Mouse (Mus musculus) embryonic facial prominence, embryonic 11.5 days (tissue): ENCODE measurements at regions not wholly inside any gene's neighbourhood (a gene's known extent, or its start where the extent isn't known, plus 50 kb on each side); places are given as distances from the start of the nearest gene placed in this dataset.

Experiments used
- ATAC-seq: fragments of 200-750 bp; cut with Nextera tagmentation; replicated peaks from 2 replicates; pipeline ENCODE4 v1.8.0; 2017; ENCODE audit warnings: low read depth; ENCODE audit not compliant: insufficient number of reproducible peaks, low FRiP score, low TSS enrichment
- DNase-seq: peaks from one replicate; pipeline ENCODE4 v3.0.0-alpha.2; 2015; ENCODE audit warnings: low spot score
- H3K27ac ChIP-seq: fragments of 300-500 bp; sonication (generic); replicated peaks from 2 replicates; pipeline ENCODE4 v1.5.1; 2014; ENCODE audit warnings: mild to moderate bottlenecking, low read depth, low read length, control low read depth
- H3K27me3 ChIP-seq: fragments of 300-500 bp; sonication (generic); 2 replicates; pipeline ENCODE4 v1.6.1; 2014; ENCODE audit warnings: mild to moderate bottlenecking, low read length, moderate library complexity, mixed read lengths; ENCODE audit not compliant: control insufficient read depth, insufficient read depth
- H3K36me3 ChIP-seq: fragments of 300-500 bp; sonication (generic); replicated peaks from 2 replicates; pipeline ENCODE4 v1.6.1; 2014; ENCODE audit warnings: low read depth, mild to moderate bottlenecking, low read length, moderate library complexity, mixed read lengths; ENCODE audit not compliant: control insufficient read depth, insufficient read depth
- H3K4me1 ChIP-seq: fragments of 300-500 bp; sonication (generic); 2 replicates; pipeline ENCODE4 v1.6.1; 2014; ENCODE audit warnings: low read length, mixed read lengths; ENCODE audit not compliant: control insufficient read depth, insufficient read depth
- H3K4me2 ChIP-seq: fragments of 300-500 bp; sonication (generic); 2 replicates; pipeline ENCODE4 v1.6.1; 2014; ENCODE audit warnings: low read depth, mild to moderate bottlenecking, control low read depth, low read length, moderate library complexity
- H3K4me3 ChIP-seq: fragments of 300-500 bp; sonication (generic); 2 replicates; pipeline ENCODE4 v1.5.1; 2014; ENCODE audit warnings: low read depth, low read length, control low read depth
- H3K9ac ChIP-seq: fragments of 300-500 bp; sonication (generic); replicated peaks from 2 replicates; pipeline ENCODE4 v1.6.1; 2014; ENCODE audit warnings: mild to moderate bottlenecking, control low read depth, low read length
- H3K9me3 ChIP-seq: fragments of 300-500 bp; sonication (generic); replicated peaks from 2 replicates; pipeline ENCODE4 v1.6.1; 2016; ENCODE audit warnings: mild to moderate bottlenecking, low read length, inconsistent platforms, mixed read lengths; ENCODE audit not compliant: control insufficient read depth
- WGBS: fragments of 180-500 bp; shearing (Covaris S2); extraction: QIAGEN DNeasy Blood & Tissue Kit; methylation state at CpG from one replicate; pipeline ENCODE4 v1.1.7; 2014; 5-methylcytosine and 5-hydroxymethylcytosine counted together

- no peak overlapping the region for H3K4me3 ChIP-seq
- ATAC-seq, result no peak
- H3K9me3 ChIP-seq, result no peaks in the 10 kb centered on the region
- 84% methylated on average over 4 of the region's 4 CpGs for WGBS
- DNase-seq, result no peak
- no peaks in the 10 kb centered on the region for H3K27me3 ChIP-seq
- H3K9ac ChIP-seq, result no peak overlapping the region
- no peak overlapping the region for H3K27ac ChIP-seq
- no peak overlapping the region for H3K4me2 ChIP-seq
- no peaks in the 10 kb centered on the region for H3K36me3 ChIP-seq
- no peaks in the 10 kb centered on the region for H3K4me1 ChIP-seq
These were observed 979.4 kb upstream of the Lcorl start for GRCm38 (mm10) chr5:46836810-46837209.

DNA sequence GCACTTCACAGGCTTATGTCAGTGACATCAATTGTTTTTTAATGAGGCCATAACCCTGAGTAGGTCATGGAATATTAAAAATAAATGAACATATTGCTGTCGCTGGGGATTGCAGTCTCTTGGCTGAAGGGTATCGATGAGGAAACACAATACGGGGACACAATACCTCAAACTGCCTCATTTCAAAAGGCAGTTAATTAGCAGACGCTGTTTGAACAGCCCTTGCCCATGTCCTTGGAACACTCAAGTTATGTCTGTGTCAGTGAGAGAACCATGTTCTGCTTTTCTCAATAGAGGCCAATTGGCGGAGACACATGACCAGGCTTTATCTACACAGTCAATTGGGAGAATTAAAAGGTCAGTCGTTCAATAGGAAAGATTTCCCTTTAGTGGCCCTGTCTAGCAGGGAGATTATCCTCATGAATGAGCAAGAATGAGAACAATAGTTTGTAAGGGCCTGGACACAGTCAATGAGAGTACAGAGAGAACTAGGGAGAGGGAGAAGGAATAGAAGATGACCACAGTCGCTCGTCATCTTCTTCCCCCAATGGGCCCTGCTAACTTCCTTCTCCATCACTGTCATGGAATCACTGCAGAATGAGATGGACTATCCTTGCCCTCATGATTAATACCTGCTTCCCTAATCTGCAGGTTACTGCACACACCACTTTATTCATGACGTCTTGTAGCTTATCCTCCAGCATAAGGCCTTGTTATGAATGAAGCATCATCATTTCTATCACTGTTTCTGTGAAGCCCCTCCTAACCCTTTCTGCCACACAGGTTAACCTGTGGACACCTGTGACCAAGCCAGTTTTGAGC lies 973.6 kb upstream of the Lcorl start:
- Histone ChIP-seq H3K9ac (no peak overlapping the region), H3K9me3 (no peaks in the 10 kb centered on the region), H3K4me3 (no peak overlapping the region), H3K27me3 (no peaks in the 10 kb centered on the region), H3K27ac (no peak overlapping the region), H3K4me2 (no peak overlapping the region), H3K36me3 (no peaks in the 10 kb centered on the region), H3K4me1 (no peaks in the 10 kb centered on the region)
- DNase-seq, result peak; percentile 3
- 68% methylated on average over 9 of the region's 9 CpGs for WGBS
- ATAC-seq, result peak; percentile 93

DNA sequence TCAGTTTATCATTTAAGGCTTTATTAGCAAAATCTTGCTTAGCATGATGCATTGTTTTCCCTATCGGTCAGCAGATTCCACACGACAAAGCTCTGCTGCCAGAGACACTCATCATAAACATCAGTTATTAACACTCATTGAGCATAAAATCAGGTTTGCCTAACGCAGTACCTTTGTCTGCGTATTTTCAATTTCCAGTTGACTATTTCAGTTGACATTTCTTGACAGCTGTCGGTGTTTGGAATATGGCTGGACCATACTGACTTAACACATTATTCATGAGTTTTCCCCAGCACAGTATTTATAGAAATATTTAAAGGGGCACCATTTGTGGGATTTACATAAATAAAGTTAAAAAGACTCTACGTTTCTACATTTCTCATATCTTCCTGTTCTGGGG lies 972.7 kb upstream of the Lcorl start:
- 82% methylated on average over 6 of the region's 6 CpGs for WGBS
- H3K9me3 ChIP-seq, result no peaks in the 10 kb centered on the region
- no peak overlapping the region for H3K4me2 ChIP-seq
- ATAC-seq (no peak), DNase-seq (no peak)
- H3K4me1 ChIP-seq, result no peaks in the 10 kb centered on the region
- no peak overlapping the region for H3K4me3 ChIP-seq
- H3K9ac ChIP-seq, result no peak overlapping the region
- H3K27ac ChIP-seq, result no peak overlapping the region
- H3K27me3 ChIP-seq, result no peaks in the 10 kb centered on the region
- H3K36me3 ChIP-seq, result no peaks in the 10 kb centered on the region

- no peak for DNase-seq
- Histone ChIP-seq H3K4me2 (no peak overlapping the region), H3K4me3 (no peak overlapping the region), H3K27me3 (no peaks in the 10 kb centered on the region), H3K4me1 (no peaks in the 10 kb centered on the region), H3K9ac (no peak overlapping the region), H3K36me3 (no peaks in the 10 kb centered on the region), H3K27ac (no peak overlapping the region), H3K9me3 (no peaks in the 10 kb centered on the region)
- 89% methylated on average over 1 of the region's 1 CpGs for WGBS
- ATAC-seq, result no peak
These were observed 969.0 kb upstream of the Lcorl start for GRCm38 (mm10) chr5:46826381-46826780.

GRCm38 (mm10) chr5:46824934-46825333 lies 967.5 kb upstream of the Lcorl start:
- H3K27ac ChIP-seq, result no peak overlapping the region
- WGBS, result 60% methylated on average over 3 of the region's 3 CpGs
- no peak overlapping the region for H3K4me2 ChIP-seq
- H3K4me1 ChIP-seq, result no peaks in the 10 kb centered on the region
- no peaks in the 10 kb centered on the region for H3K9me3 ChIP-seq
- ATAC-seq (no peak), DNase-seq (peak; percentile 1)
- H3K36me3 ChIP-seq, result no peaks in the 10 kb centered on the region
- no peak overlapping the region for H3K9ac ChIP-seq
- no peak overlapping the region for H3K4me3 ChIP-seq
- H3K27me3 ChIP-seq, result no peaks in the 10 kb centered on the region

GRCm38 (mm10) chr5:46795102-46795501 lies 937.7 kb upstream of the Lcorl start:
- Histone ChIP-seq H3K9me3 (no peaks in the 10 kb centered on the region), H3K4me1 (no peaks in the 10 kb centered on the region), H3K36me3 (no peaks in the 10 kb centered on the region), H3K27ac (no peak overlapping the region), H3K4me2 (no peak overlapping the region), H3K9ac (no peak overlapping the region), H3K4me3 (no peak overlapping the region), H3K27me3 (no peaks in the 10 kb centered on the region)
- ATAC-seq, result no peak
- WGBS, result 94% methylated on average over 2 of the region's 2 CpGs
- DNase-seq, result no peak

DNA sequence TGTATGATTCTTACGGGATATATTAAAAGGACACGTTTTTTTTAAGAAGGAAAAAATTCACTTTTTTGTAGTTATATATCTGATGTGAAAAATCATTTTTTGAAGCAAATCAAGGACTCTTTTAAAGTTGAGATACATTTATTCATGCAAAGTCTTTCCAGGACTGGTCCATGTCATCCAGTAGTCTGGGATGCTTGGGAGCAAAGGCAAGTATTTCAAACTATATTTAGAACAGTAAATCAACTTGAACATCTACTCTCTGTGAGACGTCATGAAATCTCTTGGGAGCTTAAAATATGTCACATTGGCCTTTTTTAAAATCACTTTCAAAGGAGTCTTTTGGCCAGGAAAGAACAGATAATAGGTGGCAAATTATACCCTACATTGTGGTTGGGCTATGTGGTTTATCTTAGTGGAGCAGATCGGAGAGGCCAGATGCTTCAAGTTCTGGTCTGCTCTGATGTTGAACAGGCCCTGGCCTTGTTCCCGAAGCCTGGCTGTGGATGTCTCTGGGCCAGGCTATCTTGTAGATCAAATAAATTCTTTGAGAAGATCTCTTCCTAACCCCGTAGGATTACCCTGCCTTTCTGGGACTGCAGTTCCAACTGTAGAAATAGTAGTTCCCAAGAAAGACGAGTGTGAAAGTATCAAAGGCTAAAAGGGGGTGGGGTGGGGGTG lies 936.8 kb upstream of the Lcorl start:
- no peak overlapping the region for H3K4me2 ChIP-seq
- no peak for ATAC-seq
- no peak for DNase-seq
- no peaks in the 10 kb centered on the region for H3K4me1 ChIP-seq
- H3K27me3 ChIP-seq, result no peaks in the 10 kb centered on the region
- no peak overlapping the region for H3K9ac ChIP-seq
- H3K4me3 ChIP-seq, result no peak overlapping the region
- no peak overlapping the region for H3K27ac ChIP-seq
- H3K9me3 ChIP-seq, result no peaks in the 10 kb centered on the region
- H3K36me3 ChIP-seq, result no peaks in the 10 kb centered on the region
- 67% methylated on average over 7 of the region's 7 CpGs for WGBS

DNA sequence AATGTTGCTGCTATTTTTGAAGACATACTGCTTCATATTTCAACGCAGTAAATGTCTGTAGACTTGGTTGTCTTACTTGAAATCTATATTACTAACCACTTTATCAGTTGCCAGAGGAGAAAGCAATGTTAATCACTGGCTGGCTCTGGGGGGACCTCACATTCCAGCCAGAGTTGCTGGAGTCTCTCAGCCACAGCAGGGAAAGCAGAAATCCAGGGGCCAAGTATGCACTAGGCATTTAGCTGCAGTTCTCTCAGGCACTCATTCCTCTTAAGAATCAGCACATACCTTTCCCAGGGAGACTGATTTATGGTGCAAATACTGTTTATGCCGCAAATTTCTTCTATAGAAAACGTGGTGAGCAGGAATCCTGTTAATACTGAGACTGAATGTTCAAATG lies 933.6 kb upstream of the Lcorl start:
- WGBS, result 68% methylated on average over 3 of the region's 3 CpGs
- Histone ChIP-seq H3K27ac (no peak overlapping the region), H3K9ac (no peak overlapping the region), H3K4me3 (no peak overlapping the region), H3K4me1 (no peaks in the 10 kb centered on the region), H3K4me2 (no peak overlapping the region), H3K9me3 (no peaks in the 10 kb centered on the region), H3K36me3 (no peaks in the 10 kb centered on the region), H3K27me3 (no peaks in the 10 kb centered on the region)
- no peak for DNase-seq
- no peak for ATAC-seq
